Mouse (Mus musculus) erythroblast, embryonic 14.5 days (primary cell): ENCODE data around the gene Ing1.
"Not testable (repeated sequence)": the region's sequence is repeated elsewhere in the genome, so short reads cannot be mapped to it uniquely, and the experiment has no call there.

Experiments used
- GATA1 ChIP-seq: IDR thresholded peaks from 2 replicates; pipeline ENCODE4 v1.6.1; 2012; ENCODE audit warnings: low read length, inconsistent platforms, mixed read lengths
- TAL1 ChIP-seq: IDR thresholded peaks from 3 replicates; pipeline ENCODE4 v1.6.1; 2012; ENCODE audit warnings: low read length, inconsistent platforms, mixed read lengths

GRCm38 (mm10) chr8:11551497-11551896 is 3.9 kb upstream of the Ing1 start:
- TF ChIP-seq GATA1, TAL1: not testable (repeated sequence)
